Mouse (Mus musculus) embryonic facial prominence, embryonic 15.5 days (tissue): ENCODE results near the gene Rnf187. TPM values are rescaled to one million over a fixed set of nuclear protein-coding genes. Genes with fewer than 3 reads are reported as not detected.
A peak's percentile ranks its signal among the peaks of the same experiment; 100 is the strongest.

ENCODE experiments used
- ATAC-seq: fragments of 200-750 bp; cut with Nextera tagmentation; 2 replicates; pipeline ENCODE4 v1.8.0; 2017; ENCODE audit warnings: low read depth, moderate TSS enrichment; ENCODE audit not compliant: insufficient number of reproducible peaks, low FRiP score, low TSS enrichment
- H3K27ac ChIP-seq: fragments of 300-500 bp; sonication (generic); replicated peaks from 2 replicates; pipeline ENCODE4 v1.5.1; 2015; ENCODE audit warnings: mild to moderate bottlenecking, inconsistent platforms
- H3K27me3 ChIP-seq: fragments of 300-500 bp; sonication (generic); 2 replicates; pipeline ENCODE4 v1.6.1; 2015; ENCODE audit warnings: inconsistent platforms
- H3K36me3 ChIP-seq: fragments of 300-500 bp; sonication (generic); 2 replicates; pipeline ENCODE4 v1.6.1; 2015; ENCODE audit warnings: mild to moderate bottlenecking, inconsistent platforms
- H3K4me1 ChIP-seq: fragments of 300-500 bp; sonication (generic); 2 replicates; pipeline ENCODE4 v1.6.1; 2015; ENCODE audit warnings: inconsistent platforms
- H3K4me2 ChIP-seq: fragments of 300-500 bp; sonication (generic); replicated peaks from 2 replicates; pipeline ENCODE4 v1.6.1; 2015; ENCODE audit warnings: mild to moderate bottlenecking, inconsistent platforms
- H3K4me3 ChIP-seq: fragments of 300-500 bp; sonication (generic); replicated peaks from 2 replicates; pipeline ENCODE4 v1.5.1; 2015; ENCODE audit warnings: mild to moderate bottlenecking, inconsistent platforms
- H3K9ac ChIP-seq: fragments of 300-500 bp; sonication (generic); 2 replicates; pipeline ENCODE4 v1.6.1; 2015; ENCODE audit warnings: inconsistent platforms
- H3K9me3 ChIP-seq: fragments of 300-500 bp; sonication (generic); replicated peaks from 2 replicates; pipeline ENCODE4 v1.6.1; 2016; ENCODE audit warnings: inconsistent platforms
- WGBS: fragments of 180-500 bp; shearing (Covaris S2); methylation state at CpG from one replicate; pipeline ENCODE4 v1.1.7; 2015; 5-methylcytosine and 5-hydroxymethylcytosine counted together
- polyA plus RNA-seq: library from polyadenylated mRNA; unstranded; fragments of >200 nt; fragmentation: Nextera tagmentation; extraction: Ambion mirVana; gene quantifications from 2 replicates; pipeline ENCODE4 v1.2.1, GENCODE M21; 2015

Gene Rnf187
- polyA plus RNA-seq, 1 experiment from 2014 or later = 243 TPM

GRCm38 (mm10) chr11:58964216-58964615 lies 25.5 kb upstream of the Rnf187 start:
- no peak for ATAC-seq

GRCm38 (mm10) chr11:58963543-58963942 lies 24.8 kb upstream of the Rnf187 start:
- Histone ChIP-seq H3K4me1 (peaks cover 8% of the 10 kb centered on the region; the same call in 1 of the 2 replicates), H3K4me3 (no peak overlapping the region), H3K9ac (no peak overlapping the region), H3K27ac (no peak overlapping the region), H3K27me3 (peaks cover 15% of the 10 kb centered on the region), H3K36me3 (no peaks in the 10 kb centered on the region; the same call in 1 of the 2 replicates), H3K9me3 (no peaks in the 10 kb centered on the region), H3K4me2 (no peak overlapping the region)
- ATAC-seq = no peak
- 36% methylated on average over 17 of the region's 17 CpGs for WGBS

More at GRCm38 (mm10) chr11:58964216-58964615, 25.5 kb upstream of the Rnf187 start:
- H3K4me2 ChIP-seq = no peak overlapping the region
- H3K27me3 ChIP-seq = peaks cover 15% of the 10 kb centered on the region
- no peaks in the 10 kb centered on the region for H3K9me3 ChIP-seq
- WGBS = 80% methylated on average over 7 of the region's 7 CpGs
- H3K4me1 ChIP-seq = peaks cover 7% of the 10 kb centered on the region; the same call in 1 of the 2 replicates
- no peaks in the 10 kb centered on the region; the same call in 1 of the 2 replicates for H3K36me3 ChIP-seq
- no peak overlapping the region for H3K4me3 ChIP-seq
- H3K9ac ChIP-seq = no peak overlapping the region
- H3K27ac ChIP-seq = no peak overlapping the region

- Histone ChIP-seq H3K4me1 (peaks cover 22% of the 10 kb centered on the region), H3K27ac (no peak overlapping the region), H3K27me3 (peaks cover 15% of the 10 kb centered on the region), H3K4me3 (no peak overlapping the region), H3K4me2 (no peak overlapping the region), H3K36me3 (peaks cover 4% of the 10 kb centered on the region; the same call in 1 of the 2 replicates), H3K9me3 (no peaks in the 10 kb centered on the region), H3K9ac (no peak overlapping the region)
- ATAC-seq = no peak
- 62% methylated on average over 50 of the region's 50 CpGs for WGBS
Observed at GRCm38 (mm10) chr11:58961364-58962177, 22.9 kb upstream of the Rnf187 start.

GRCm38 (mm10) chr11:58959921-58960465 lies 21.3 kb upstream of the Rnf187 start:
- Histone ChIP-seq H3K27ac (no peak overlapping the region; the same call in 1 of the 2 replicates), H3K4me1 (peaks cover 28% of the 10 kb centered on the region), H3K9me3 (no peaks in the 10 kb centered on the region), H3K27me3 (peaks cover 15% of the 10 kb centered on the region), H3K4me3 (peak overlapping the region; percentile 50), H3K9ac (peak overlapping the region; percentile 29), H3K4me2 (peak overlapping the region; percentile 84), H3K36me3 (peaks cover 4% of the 10 kb centered on the region; the same call in 1 of the 2 replicates)
- 2% methylated on average over 40 of the region's 40 CpGs for WGBS
- peak; percentile 64 for ATAC-seq

- peak overlapping the region; percentile 50 for H3K4me3 ChIP-seq
- no peaks in the 10 kb centered on the region for H3K9me3 ChIP-seq
- peaks cover 15% of the 10 kb centered on the region for H3K27me3 ChIP-seq
- no peak overlapping the region for H3K27ac ChIP-seq
- ATAC-seq = no peak
- H3K9ac ChIP-seq = peak overlapping the region; percentile 29; the same call in 1 of the 2 replicates
- WGBS = 28% methylated on average over 15 of the region's 15 CpGs
- peak overlapping the region; percentile 84 for H3K4me2 ChIP-seq
- peaks cover 28% of the 10 kb centered on the region for H3K4me1 ChIP-seq
- peaks cover 4% of the 10 kb centered on the region; the same call in 1 of the 2 replicates for H3K36me3 ChIP-seq
Observed at GRCm38 (mm10) chr11:58959186-58959825, 20.6 kb upstream of the Rnf187 start.

GRCm38 (mm10) chr11:58958536-58958935 lies 19.8 kb upstream of the Rnf187 start:
- H3K9me3 ChIP-seq = no peaks in the 10 kb centered on the region
- peaks cover 14% of the 10 kb centered on the region for H3K27me3 ChIP-seq
- H3K9ac ChIP-seq = no peak overlapping the region
- H3K27ac ChIP-seq = no peak overlapping the region
- no peak overlapping the region for H3K4me2 ChIP-seq
- 89% methylated on average over 6 of the region's 6 CpGs for WGBS
- peaks cover 32% of the 10 kb centered on the region for H3K4me1 ChIP-seq
- ATAC-seq = no peak
- H3K4me3 ChIP-seq = no peak overlapping the region
- H3K36me3 ChIP-seq = peaks cover 4% of the 10 kb centered on the region; the same call in 1 of the 2 replicates

- Histone ChIP-seq H3K27ac (no peak overlapping the region), H3K9me3 (no peaks in the 10 kb centered on the region), H3K4me2 (peak overlapping the region; percentile 93), H3K4me3 (peak overlapping the region; percentile 69; the same call in 1 of the 2 replicates), H3K9ac (no peak overlapping the region), H3K4me1 (peaks cover 41% of the 10 kb centered on the region), H3K27me3 (peaks cover 12% of the 10 kb centered on the region), H3K36me3 (peaks cover 4% of the 10 kb centered on the region; the same call in 1 of the 2 replicates)
- 84% methylated on average over 5 of the region's 5 CpGs for WGBS
- no peak for ATAC-seq
Observed at GRCm38 (mm10) chr11:58957226-58957914, 18.7 kb upstream of the Rnf187 start.

- H3K27ac ChIP-seq = peak overlapping the region; percentile 100; the same call in 1 of the 2 replicates
- ATAC-seq = no peak
- peak overlapping the region; percentile 69 for H3K4me3 ChIP-seq
- 17% methylated on average over 8 of the region's 8 CpGs for WGBS
- H3K36me3 ChIP-seq = peaks cover 4% of the 10 kb centered on the region; the same call in 1 of the 2 replicates
- no peaks in the 10 kb centered on the region for H3K9me3 ChIP-seq
- H3K4me2 ChIP-seq = peak overlapping the region; percentile 93
- peak overlapping the region; percentile 86 for H3K9ac ChIP-seq
- H3K4me1 ChIP-seq = peaks cover 41% of the 10 kb centered on the region
- H3K27me3 ChIP-seq = peaks cover 8% of the 10 kb centered on the region
Observed at GRCm38 (mm10) chr11:58955868-58956257, 17.1 kb upstream of the Rnf187 start.

- H3K4me2 ChIP-seq = peak overlapping the region; percentile 93
- H3K27ac ChIP-seq = peak overlapping the region; percentile 100
- under 1% methylated on average over 20 of the region's 20 CpGs for WGBS
- H3K4me1 ChIP-seq = peaks cover 41% of the 10 kb centered on the region
- no peaks in the 10 kb centered on the region for H3K9me3 ChIP-seq
- peaks cover 4% of the 10 kb centered on the region; the same call in 1 of the 2 replicates for H3K36me3 ChIP-seq
- peak overlapping the region; percentile 86 for H3K9ac ChIP-seq
- no peak; the same call in 1 of the 2 replicates for ATAC-seq
- peak overlapping the region; percentile 69 for H3K4me3 ChIP-seq
- H3K27me3 ChIP-seq = peaks cover 8% of the 10 kb centered on the region
Observed at GRCm38 (mm10) chr11:58955143-58955867, 16.6 kb upstream of the Rnf187 start.
